Mouse (Mus musculus) MEL (cell line): Measurements from ENCODE around the gene Shf. TPM values are rescaled to one million over a fixed set of nuclear protein-coding genes. Genes with fewer than 3 reads are reported as not detected.

Source experiments
- DNase-seq: peaks from one replicate; pipeline ENCODE4 v3.0.0; 2011; ENCODE audit warnings: low read depth, low spot score
- H3K27ac ChIP-seq: 2 replicates; pipeline ENCODE4 v1.5.1; 2012; ENCODE audit warnings: low read depth, mild to moderate bottlenecking, control low read depth, low read length, moderate library complexity; ENCODE audit not compliant: control insufficient read depth
- H3K27me3 ChIP-seq, 2 experiments: fragments of 150-350 bp in 1 of 2; sonication (generic) in 1 of 2; 2 replicates each; pipeline ENCODE4 v1.6.1; 2012; ENCODE audit warnings: low read length in 2 of 2, mild to moderate bottlenecking in 2 of 2, improper control_type of control experiment in 1 of 2, moderate library complexity in 1 of 2; ENCODE audit not compliant: insufficient read depth in 2 of 2, control insufficient read depth in 1 of 2
- H3K36me3 ChIP-seq, 2 experiments: 2 replicates each; pipeline ENCODE4 v1.6.1; 2012 to 2014; ENCODE audit warnings: low read length in 2 of 2, improper control_type of control experiment in 1 of 2, inconsistent platforms in 1 of 2, mild to moderate bottlenecking in 1 of 2; ENCODE audit not compliant: insufficient read depth in 2 of 2, control insufficient read depth in 1 of 2
- H3K4me1 ChIP-seq, 2 experiments: fragments of 150-350 bp in 1 of 2; sonication (generic) in 1 of 2; 2 replicates each; pipeline ENCODE4 v1.6.1; 2012; ENCODE audit warnings: low read length in 2 of 2, improper control_type of control experiment in 1 of 2, mild to moderate bottlenecking in 1 of 2; ENCODE audit not compliant: insufficient read depth in 2 of 2, control insufficient read depth in 1 of 2
- H3K4me3 ChIP-seq, 2 experiments: fragments of 150-350 bp in 1 of 2; sonication (generic) in 1 of 2; 2 replicates each; pipeline ENCODE4 v1.5.1; 2012; ENCODE audit warnings: low read depth in 2 of 2, low read length in 2 of 2, mild to moderate bottlenecking in 2 of 2, moderate library complexity in 2 of 2, control low read depth in 1 of 2, improper control_type of control experiment in 1 of 2; ENCODE audit not compliant: control insufficient read depth in 1 of 2, insufficient read depth in 1 of 2
- H3K79me2 ChIP-seq: 2 replicates; pipeline ENCODE4 v1.6.1; 2012; ENCODE audit warnings: mild to moderate bottlenecking, low read length, moderate library complexity; ENCODE audit not compliant: control insufficient read depth, poor library complexity, insufficient read depth
- H3K9ac ChIP-seq: 2 replicates; pipeline ENCODE4 v1.6.1; 2012; ENCODE audit warnings: low read depth, mild to moderate bottlenecking, control low read depth, low read length, moderate library complexity; ENCODE audit not compliant: control insufficient read depth, poor library complexity, severe bottlenecking
- H3K9me3 ChIP-seq: fragments of 150-350 bp; sonication (generic); replicated peaks from 2 replicates; pipeline ENCODE4 v1.6.1; 2012; ENCODE audit warnings: mild to moderate bottlenecking, low read length, improper control_type of control experiment, moderate library complexity; ENCODE audit not compliant: insufficient read depth
- BHLHE40 ChIP-seq: IDR thresholded peaks from 2 replicates; pipeline ENCODE4 v1.6.1; 2012; ENCODE audit warnings: low read depth, mild to moderate bottlenecking, inconsistent platforms, low read length, improper control_type of control experiment, borderline replicate concordance
- CHD1 ChIP-seq: IDR thresholded peaks from 2 replicates; pipeline ENCODE4 v1.6.1; 2012; ENCODE audit warnings: low read depth, mild to moderate bottlenecking, inconsistent platforms, low read length, improper control_type of control experiment
- CHD2 ChIP-seq: IDR thresholded peaks from 2 replicates; pipeline ENCODE4 v1.6.1; 2011; ENCODE audit warnings: low read length, improper control_type of control experiment
- CTCF ChIP-seq, 3 experiments: IDR thresholded peaks in 2 of 3; conservative IDR thresholded peaks in 1 of 3; 2 replicates each; pipeline ENCODE4 v1.5.1; 2011 to 2012; ENCODE audit warnings: low read length in 3 of 3, low read depth in 2 of 3, mild to moderate bottlenecking in 2 of 3, improper control_type of control experiment in 1 of 3, inconsistent platforms in 1 of 3, mixed read lengths in 1 of 3, moderate library complexity in 1 of 3; ENCODE audit not compliant: control insufficient read depth in 1 of 3, insufficient read depth in 1 of 3, poor library complexity in 1 of 3, severe bottlenecking in 1 of 3
- ETS1 ChIP-seq: IDR thresholded peaks from 2 replicates; pipeline ENCODE4 v1.6.1; 2012; ENCODE audit warnings: low read depth, mild to moderate bottlenecking, inconsistent platforms, low read length, improper control_type of control experiment, moderate library complexity
- GABPA ChIP-seq: IDR thresholded peaks from 2 replicates; pipeline ENCODE4 v1.6.1; 2012; ENCODE audit warnings: low read depth, mild to moderate bottlenecking, inconsistent platforms, low read length, improper control_type of control experiment, moderate library complexity
- GATA1 ChIP-seq: IDR thresholded peaks from 2 replicates; pipeline ENCODE4 v1.6.1; 2011; ENCODE audit warnings: low read depth, low read length, improper control_type of control experiment
- HCFC1 ChIP-seq: IDR thresholded peaks from 2 replicates; pipeline ENCODE4 v1.6.1; 2012; ENCODE audit warnings: low read depth, mild to moderate bottlenecking, inconsistent platforms, low read length, improper control_type of control experiment, moderate library complexity
- JUND ChIP-seq: IDR thresholded peaks from 2 replicates; pipeline ENCODE4 v1.6.1; 2011; ENCODE audit warnings: low read depth, mild to moderate bottlenecking, improper control_type of control experiment, low read length
- MAX ChIP-seq: IDR thresholded peaks from 2 replicates; pipeline ENCODE4 v1.6.1; 2011; ENCODE audit warnings: low read length, improper control_type of control experiment
- MYB ChIP-seq: IDR thresholded peaks from 2 replicates; pipeline ENCODE4 v1.6.1; 2011; ENCODE audit warnings: mild to moderate bottlenecking, low read depth, low read length, improper control_type of control experiment
- MYC ChIP-seq: IDR thresholded peaks from 2 replicates; pipeline ENCODE4 v1.6.1; 2011; ENCODE audit warnings: low read depth, mild to moderate bottlenecking, low read length, improper control_type of control experiment, moderate library complexity
- NELFE ChIP-seq: IDR thresholded peaks from 2 replicates; pipeline ENCODE4 v1.6.1; 2011; ENCODE audit warnings: low read depth, low read length, improper control_type of control experiment
- POLR2AphosphoS2 ChIP-seq: IDR thresholded peaks from 2 replicates; pipeline ENCODE4 v1.6.1; 2011; ENCODE audit warnings: low read length, improper control_type of control experiment
- POLR2AphosphoS5 ChIP-seq: IDR thresholded peaks from 2 replicates; pipeline ENCODE4 v1.6.1; 2012; ENCODE audit warnings: low read depth, borderline replicate concordance, mild to moderate bottlenecking, inconsistent platforms, low read length, moderate library complexity, mixed read lengths
- SMC3 ChIP-seq: IDR thresholded peaks from 2 replicates; pipeline ENCODE4 v1.6.1; 2011; ENCODE audit warnings: low read depth, low read length, improper control_type of control experiment
- TAL1 ChIP-seq: IDR thresholded peaks from 2 replicates; pipeline ENCODE4 v1.6.1; 2012; ENCODE audit warnings: mild to moderate bottlenecking, inconsistent platforms, low read length, moderate library complexity, mixed read lengths
- TBP ChIP-seq: IDR thresholded peaks from 2 replicates; pipeline ENCODE4 v1.8.0; 2011; ENCODE audit warnings: low read depth, low read length, improper control_type of control experiment
- UBTF ChIP-seq: IDR thresholded peaks from 2 replicates; pipeline ENCODE4 v1.6.1; 2012; ENCODE audit warnings: low read depth, mild to moderate bottlenecking, inconsistent platforms, low read length, improper control_type of control experiment, moderate library complexity, borderline replicate concordance; ENCODE audit not compliant: insufficient read depth
- USF1 ChIP-seq: IDR thresholded peaks from 2 replicates; pipeline ENCODE4 v1.6.1; 2014; ENCODE audit warnings: low read depth, mild to moderate bottlenecking, inconsistent platforms, low read length, improper control_type of control experiment, moderate library complexity
- ZC3H11A ChIP-seq: IDR thresholded peaks from 2 replicates; pipeline ENCODE4 v1.6.1; 2012; ENCODE audit warnings: low read depth, mild to moderate bottlenecking, inconsistent platforms, low read length, improper control_type of control experiment
- ZKSCAN1 ChIP-seq: IDR thresholded peaks from 2 replicates; pipeline ENCODE4 v1.6.1; 2012; ENCODE audit warnings: low read depth, mild to moderate bottlenecking, inconsistent platforms, low read length, improper control_type of control experiment, moderate library complexity
- polyA plus RNA-seq, 2 experiments: library from polyadenylated mRNA; stranded (reverse) in 1 of 2; unstranded in 1 of 2; fragments of >175 nt in 1 of 2; fragments of >200 nt in 1 of 2; gene quantifications; 2 replicates each; pipeline versions ENCODE4 v1.2.1 to v1.2.4; 2012; ENCODE audit warnings: low replicate concordance in 2 of 2, low read depth in 1 of 2; ENCODE audit not compliant: insufficient read length in 2 of 2, insufficient read depth in 1 of 2, missing spikeins in 1 of 2
- total RNA-seq: library from RNA; depleted of rRNA; stranded (reverse); fragments of 300-350 nt; gene quantifications from 2 replicates; pipeline ENCODE4 v1.2.3, GENCODE M21; 2012

The Shf gene
- total and polyA plus RNA-seq, 3 experiments: 4.3 to 9.7 TPM; not detected in 1

- DNase-seq: peak; percentile 67
- peaks cover 3 to 11% of the 10 kb centered on the region in 2 experiments for H3K4me1 ChIP-seq
Observed at GRCm38 (mm10) chr2:122374012-122374411, 5.0 kb upstream of the Shf start.

DNA sequence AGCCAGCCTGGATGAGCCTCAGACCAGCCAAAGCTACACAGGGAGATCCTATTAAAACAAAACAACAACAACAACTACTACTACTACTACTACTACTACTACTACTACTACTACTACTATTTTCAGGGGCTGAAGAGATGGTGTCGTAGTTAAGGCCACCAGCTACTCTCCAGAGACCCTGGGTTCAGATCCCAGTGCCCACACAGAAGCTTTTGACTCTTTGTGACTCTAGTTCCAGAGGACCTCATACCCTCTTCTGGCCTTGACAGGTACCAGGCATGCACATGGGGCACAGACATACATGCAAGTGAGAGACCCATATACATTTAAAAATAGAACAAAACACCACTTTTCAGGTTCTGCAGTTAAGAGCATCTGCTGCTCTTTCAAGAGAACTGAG, 3.6 kb upstream of the Shf start:
- Histone ChIP-seq H3K36me3 (no peaks in the 10 kb centered on the region), H3K27ac (no peak overlapping the region), H3K9me3 (no peaks in the 10 kb centered on the region), H3K4me3 (no peak overlapping the region), H3K9ac (no peak overlapping the region), H3K4me1 (peaks cover 3 to 7% of the 10 kb centered on the region in 2 experiments), H3K27me3 (no peaks in the 10 kb centered on the region), H3K79me2 (no peaks in the 10 kb centered on the region; the same call in 1 of the 2 replicates)
- no peak for DNase-seq
- TF ChIP-seq ZC3H11A (no peak), BHLHE40 (no peak), USF1 (no peak), TAL1 (no peak), MYB (no peak), GATA1 (no peak), HCFC1 (no peak), UBTF (no peak), NELFE (no peak), ZKSCAN1 (no peak), JUND (no peak), CHD2 (no peak), GABPA (no peak), TBP (no peak), POLR2AphosphoS5 (no peak), MYC (no peak)

More at GRCm38 (mm10) chr2:122374012-122374411, 5.0 kb upstream of the Shf start:
- Histone ChIP-seq H3K4me3 (no peak overlapping the region), H3K9me3 (no peaks in the 10 kb centered on the region), H3K9ac (no peak overlapping the region), H3K27me3 (no peaks in the 10 kb centered on the region), H3K27ac (no peak overlapping the region), H3K79me2 (no peaks in the 10 kb centered on the region; the same call in 1 of the 2 replicates), H3K36me3 (peaks cover 0 to under 1% of the 10 kb centered on the region in 2 experiments; a peak in 1 of 4 replicates)
- TF ChIP-seq TAL1 (no peak), CTCF (IDR thresholded peaks at IDR 0.05 in 2 of 3, conservative IDR thresholded peaks at IDR 0.05 in 1 of 3; ENCODE audit: control insufficient read depth in 1 of 3, insufficient read depth in 1 of 3, low read depth in 2 of 3, low read length in 3 of 3, poor library complexity in 1 of 3, severe bottlenecking in 1 of 3) (no peak), POLR2AphosphoS5 (no peak), MAX (no peak), GABPA (no peak), ETS1 (no peak), NELFE (no peak), SMC3 (no peak), GATA1 (no peak), POLR2AphosphoS2 (no peak), CHD1 (no peak)
